Mouse (Mus musculus) kidney, postnatal 0 days (tissue): ENCODE measurements around the gene Ubqln5. TPM values are rescaled to one million over a fixed set of nuclear protein-coding genes. Genes with fewer than 3 reads are reported as not detected.

Experiments used
- ATAC-seq: fragments of 200-750 bp; cut with Nextera tagmentation; replicated peaks from 2 replicates; pipeline ENCODE4 v1.8.0; 2017; ENCODE audit warnings: low read depth, moderate number of reproducible peaks, moderate TSS enrichment, moderate library complexity; ENCODE audit not compliant: low FRiP score
- DNase-seq: peaks from one replicate; pipeline ENCODE4 v3.0.0-alpha.2; 2016; ENCODE audit warnings: low spot score
- H3K27ac ChIP-seq: fragments of 300-500 bp; sonication (generic); 2 replicates; pipeline ENCODE4 v1.5.1; 2014; ENCODE audit warnings: mild to moderate bottlenecking
- H3K27me3 ChIP-seq: fragments of 300-500 bp; sonication (generic); 2 replicates; pipeline ENCODE4 v1.6.1; 2014; ENCODE audit warnings: low read length, mixed read lengths; ENCODE audit not compliant: insufficient read depth
- H3K36me3 ChIP-seq: fragments of 300-500 bp; sonication (generic); 2 replicates; pipeline ENCODE4 v1.6.1; 2014; ENCODE audit warnings: low read length, mixed read lengths; ENCODE audit not compliant: insufficient read depth
- H3K4me1 ChIP-seq: fragments of 300-500 bp; sonication (generic); replicated peaks from 2 replicates; pipeline ENCODE4 v1.6.1; 2014; ENCODE audit warnings: antibody characterized with exemption, low read length, mixed read lengths; ENCODE audit not compliant: insufficient read depth
- H3K4me2 ChIP-seq: fragments of 300-500 bp; sonication (generic); 2 replicates; pipeline ENCODE4 v1.6.1; 2014; ENCODE audit warnings: mild to moderate bottlenecking, low read length, moderate library complexity, mixed read lengths
- H3K4me3 ChIP-seq: fragments of 300-500 bp; sonication (generic); replicated peaks from 2 replicates; pipeline ENCODE4 v1.5.1; 2014; ENCODE audit warnings: low read depth, low read length
- H3K9ac ChIP-seq: fragments of 300-500 bp; sonication (generic); 2 replicates; pipeline ENCODE4 v1.6.1; 2014; ENCODE audit warnings: low read depth, low read length
- H3K9me3 ChIP-seq: fragments of 300-500 bp; sonication (generic); replicated peaks from 2 replicates; pipeline ENCODE4 v1.6.1; 2016; ENCODE audit warnings: low read length, inconsistent platforms, mixed read lengths
- CTCF ChIP-seq: IDR thresholded peaks from 2 replicates; pipeline ENCODE4 v1.5.1; 2016; ENCODE audit warnings: antibody characterized with exemption, low read depth, mild to moderate bottlenecking, moderate library complexity
- WGBS: fragments of 180-500 bp; shearing (Covaris S2); extraction: QIAGEN DNeasy Blood & Tissue Kit; methylation state at CpG from one replicate; pipeline ENCODE4 v1.1.7; 2014; 5-methylcytosine and 5-hydroxymethylcytosine counted together
- polyA plus RNA-seq: library from polyadenylated mRNA; unstranded; fragments of >200 nt; fragmentation: Nextera tagmentation; extraction: Ambion mirVana; gene quantifications from 2 replicates; pipeline ENCODE4 v1.2.1, GENCODE M21; 2015

The Ubqln5 gene
- polyA plus RNA-seq, 1 experiment from 2014 or later: not detected

GRCm38 (mm10) chr7:104150456-104150855, 20.8 kb upstream of the Ubqln5 start, which contains the start of gene Ubqlnl:
TSS of gene Ubqlnl (minus strand) at chr7:104150556.
- ATAC-seq (no peak), DNase-seq (no peak)
- no peak for TF ChIP-seq CTCF
- Histone ChIP-seq H3K36me3 (no peaks in the 10 kb centered on the region), H3K27me3 (no peaks in the 10 kb centered on the region), H3K4me3 (no peak within 1 kb of the TSS), H3K27ac (no peak within 1 kb of the TSS), H3K9ac (no peak within 1 kb of the TSS), H3K4me1 (no peaks in the 10 kb centered on the region), H3K4me2 (no peak within 1 kb of the TSS), H3K9me3 (no peaks in the 10 kb centered on the region)
- 79% methylated on average over 2 of the region's 2 CpGs for WGBS

- Histone ChIP-seq H3K27ac (no peak within 1 kb of the TSS), H3K9ac (no peak within 1 kb of the TSS), H3K36me3 (no peaks in the 10 kb centered on the region), H3K4me1 (no peaks in the 10 kb centered on the region), H3K4me2 (no peak within 1 kb of the TSS), H3K4me3 (no peak within 1 kb of the TSS), H3K27me3 (no peaks in the 10 kb centered on the region), H3K9me3 (no peaks in the 10 kb centered on the region)
- WGBS: 72% methylated on average over 3 of the region's 3 CpGs
- no peak for TF ChIP-seq CTCF
- DNase-seq: no peak
- no peak for ATAC-seq
Measured at GRCm38 (mm10) chr7:104143179-104143578, 13.6 kb upstream of the Ubqln5 start, which contains the start of gene Ubqln3. TSS of gene Ubqln3 (minus strand) at chr7:104143279.

- DNase-seq (no peak), ATAC-seq (no peak)
- H3K9me3 ChIP-seq: no peaks in the 10 kb centered on the region
- no peak within 1 kb of the TSS for H3K27ac ChIP-seq
- H3K27me3 ChIP-seq: no peaks in the 10 kb centered on the region
- no peak for TF ChIP-seq CTCF
- no peak within 1 kb of the TSS for H3K4me3 ChIP-seq
- no peak within 1 kb of the TSS for H3K4me2 ChIP-seq
- H3K9ac ChIP-seq: no peak within 1 kb of the TSS
- 88% methylated on average over 5 of the region's 5 CpGs for WGBS
- H3K36me3 ChIP-seq: no peaks in the 10 kb centered on the region
- H3K4me1 ChIP-seq: no peaks in the 10 kb centered on the region
Measured at GRCm38 (mm10) chr7:104137305-104137704, 7.7 kb upstream of the Ubqln5 start, which contains the start of gene Olfr643. TSS of gene Olfr643 (minus strand) at chr7:104137405.

- no peak for ATAC-seq
- TF ChIP-seq CTCF: no peak
- no peak within 1 kb of the TSS for H3K27ac ChIP-seq
Measured at GRCm38 (mm10) chr7:104104757-104104972, 25.0 kb downstream of the Ubqln5 start, which contains the start of gene Olfr646. TSS of gene Olfr646 (plus strand) at chr7:104104873.

GRCm38 (mm10) chr7:104103913-104104756, 25.5 kb downstream of the Ubqln5 start:
- ATAC-seq: no peak
- Histone ChIP-seq H3K4me3 (no peak overlapping the region), H3K36me3 (no peaks in the 10 kb centered on the region), H3K27me3 (no peaks in the 10 kb centered on the region), H3K27ac (no peak overlapping the region), H3K9me3 (no peaks in the 10 kb centered on the region), H3K4me1 (no peaks in the 10 kb centered on the region), H3K4me2 (no peak overlapping the region), H3K9ac (no peak overlapping the region)
- WGBS: 41% methylated on average over 4 of the region's 4 CpGs
- DNase-seq: no peak
- TF ChIP-seq CTCF: no peak

More at GRCm38 (mm10) chr7:104104757-104104972, 25.0 kb downstream of the Ubqln5 start, which contains the start of gene Olfr646:
- no peaks in the 10 kb centered on the region for H3K36me3 ChIP-seq
- H3K27me3 ChIP-seq: no peaks in the 10 kb centered on the region
- no peak within 1 kb of the TSS for H3K9ac ChIP-seq
- H3K9me3 ChIP-seq: no peaks in the 10 kb centered on the region
- no peak for DNase-seq
- H3K4me3 ChIP-seq: no peak within 1 kb of the TSS
- H3K4me2 ChIP-seq: no peak within 1 kb of the TSS
- no peaks in the 10 kb centered on the region for H3K4me1 ChIP-seq

GRCm38 (mm10) chr7:104085365-104085764, 44.3 kb downstream of the Ubqln5 start, which contains the start of gene Olfr645:
TSS of gene Olfr645 (minus strand) at chr7:104085465.
- Histone ChIP-seq H3K27me3 (no peaks in the 10 kb centered on the region), H3K9me3 (no peaks in the 10 kb centered on the region), H3K9ac (no peak within 1 kb of the TSS), H3K4me3 (no peak within 1 kb of the TSS), H3K4me2 (no peak within 1 kb of the TSS), H3K36me3 (no peaks in the 10 kb centered on the region), H3K4me1 (no peaks in the 10 kb centered on the region), H3K27ac (no peak within 1 kb of the TSS)
- TF ChIP-seq CTCF: no peak
- ATAC-seq: no peak
- WGBS: 80% methylated on average over 1 of the region's 1 CpGs
- DNase-seq: no peak

Other genes with a start within 250 kb of the Ubqln5 start
- gene Olfr66, start 243.6 kb downstream of the Ubqln5 start, polyA plus RNA-seq: not detected in 2 replicates
- gene Olfr64, start 235.3 kb downstream of the Ubqln5 start, polyA plus RNA-seq: not detected in 2 replicates
- gene Olfr65, start 226.3 kb downstream of the Ubqln5 start, polyA plus RNA-seq: not detected in 2 replicates
- gene Olfr631, start 201.0 kb downstream of the Ubqln5 start, polyA plus RNA-seq: not detected in 2 replicates
- gene Olfr632, start 195.5 kb downstream of the Ubqln5 start, polyA plus RNA-seq: not detected in 2 replicates
- gene Olfr633, start 185.4 kb downstream of the Ubqln5 start, polyA plus RNA-seq: not detected in 2 replicates
- gene Olfr635, start 158.7 kb downstream of the Ubqln5 start, polyA plus RNA-seq: not detected in 2 replicates
- gene Olfr638, start 131.1 kb downstream of the Ubqln5 start, polyA plus RNA-seq: not detected in 2 replicates
- gene Olfr639, start 112.5 kb downstream of the Ubqln5 start, polyA plus RNA-seq: 0.01 TPM in 1 of 2 replicates, not detected in the other
- not detected in 2 replicates for gene Olfr640, start 104.3 kb downstream of the Ubqln5 start, polyA plus RNA-seq
- gene Olfr641, start 94.4 kb downstream of the Ubqln5 start, polyA plus RNA-seq: not detected in 2 replicates
- gene Olfr642, start 77.2 kb downstream of the Ubqln5 start, polyA plus RNA-seq: not detected in 2 replicates
- not detected in 2 replicates for gene 4930516K23Rik, start 68.4 kb downstream of the Ubqln5 start, polyA plus RNA-seq
- not detected in 2 replicates for gene Olfr644, start 58.0 kb downstream of the Ubqln5 start, polyA plus RNA-seq
- not detected in 2 replicates for gene Olfr645, start 44.4 kb downstream of the Ubqln5 start, polyA plus RNA-seq
- gene Olfr646, start 25.0 kb downstream of the Ubqln5 start, polyA plus RNA-seq: not detected in 2 replicates
- not detected in 2 replicates for gene Olfr643, start 7.6 kb upstream of the Ubqln5 start, polyA plus RNA-seq
- not detected in 2 replicates for gene Ubqln3, start 13.5 kb upstream of the Ubqln5 start, polyA plus RNA-seq
- gene Ubqlnl, start 20.7 kb upstream of the Ubqln5 start, polyA plus RNA-seq: not detected in 2 replicates
- gene Olfm5, start 35.0 kb upstream of the Ubqln5 start, polyA plus RNA-seq: not detected in 2 replicates
- 0.05 and 0.06 TPM in 2 replicates for gene Olfr648, start 53.6 kb upstream of the Ubqln5 start, polyA plus RNA-seq
- not detected in 2 replicates for gene Olfr649, start 66.2 kb upstream of the Ubqln5 start, polyA plus RNA-seq
- gene Trim6, start 89.0 kb upstream of the Ubqln5 start, polyA plus RNA-seq: 0.64 and 0.79 TPM in 2 replicates
- 3.1 and 4.1 TPM in 2 replicates for gene Trim34a, start 114.6 kb upstream of the Ubqln5 start, polyA plus RNA-seq
- gene Trim5, start 158.3 kb upstream of the Ubqln5 start, polyA plus RNA-seq: 0.43 and 0.48 TPM in 2 replicates
- gene Trim12a, start 185.6 kb upstream of the Ubqln5 start, polyA plus RNA-seq: 8.6 and 8.8 TPM in 2 replicates
- gene Trim34b, start 199.6 kb upstream of the Ubqln5 start, polyA plus RNA-seq: 0.12 TPM in 1 of 2 replicates, not detected in the other
- gene Trim12c, start 223.5 kb upstream of the Ubqln5 start, polyA plus RNA-seq: 2.2 TPM in 2 replicates
- 0.24 and 0.25 TPM in 2 replicates for gene Trim30b, start 240.1 kb upstream of the Ubqln5 start, polyA plus RNA-seq